Mouse (Mus musculus) lung, postnatal 0 days (tissue): ENCODE measurements around the gene Gse1.

Experiments
- CTCF ChIP-seq: IDR thresholded peaks from 2 replicates; pipeline ENCODE4 v1.5.1; 2016; ENCODE audit warnings: antibody characterized with exemption, mild to moderate bottlenecking
- EP300 ChIP-seq: IDR thresholded peaks from 2 replicates; pipeline ENCODE4 v1.6.1; 2016; ENCODE audit warnings: antibody characterized with exemption, mild to moderate bottlenecking, control low read depth

GRCm38 (mm10) chr8:120428492-120428891 lies 200.2 kb downstream of the Gse1 start:
- TF ChIP-seq CTCF (no peak), EP300 (no peak)
